Mouse (Mus musculus) kidney, postnatal 0 days (tissue): ENCODE data around the gene Oas1f. TPM values are rescaled to one million over a fixed set of nuclear protein-coding genes. Genes with fewer than 3 reads are reported as not detected.
A peak's percentile ranks its signal among the peaks of the same experiment; 100 is the strongest.
"Not testable (repeated sequence)": the region's sequence is repeated elsewhere in the genome, so short reads cannot be mapped to it uniquely, and the experiment has no call there.

Experiments
- ATAC-seq: fragments of 200-750 bp; cut with Nextera tagmentation; replicated peaks from 2 replicates; pipeline ENCODE4 v1.8.0; 2017; ENCODE audit warnings: low read depth, moderate number of reproducible peaks, moderate TSS enrichment, moderate library complexity; ENCODE audit not compliant: low FRiP score
- DNase-seq: peaks from one replicate; pipeline ENCODE4 v3.0.0-alpha.2; 2016; ENCODE audit warnings: low spot score
- H3K27ac ChIP-seq: fragments of 300-500 bp; sonication (generic); 2 replicates; pipeline ENCODE4 v1.5.1; 2014; ENCODE audit warnings: mild to moderate bottlenecking
- H3K27me3 ChIP-seq: fragments of 300-500 bp; sonication (generic); 2 replicates; pipeline ENCODE4 v1.6.1; 2014; ENCODE audit warnings: low read length, mixed read lengths; ENCODE audit not compliant: insufficient read depth
- H3K36me3 ChIP-seq: fragments of 300-500 bp; sonication (generic); 2 replicates; pipeline ENCODE4 v1.6.1; 2014; ENCODE audit warnings: low read length, mixed read lengths; ENCODE audit not compliant: insufficient read depth
- H3K4me1 ChIP-seq: fragments of 300-500 bp; sonication (generic); replicated peaks from 2 replicates; pipeline ENCODE4 v1.6.1; 2014; ENCODE audit warnings: antibody characterized with exemption, low read length, mixed read lengths; ENCODE audit not compliant: insufficient read depth
- H3K4me2 ChIP-seq: fragments of 300-500 bp; sonication (generic); 2 replicates; pipeline ENCODE4 v1.6.1; 2014; ENCODE audit warnings: mild to moderate bottlenecking, low read length, moderate library complexity, mixed read lengths
- H3K4me3 ChIP-seq: fragments of 300-500 bp; sonication (generic); replicated peaks from 2 replicates; pipeline ENCODE4 v1.5.1; 2014; ENCODE audit warnings: low read depth, low read length
- H3K9ac ChIP-seq: fragments of 300-500 bp; sonication (generic); 2 replicates; pipeline ENCODE4 v1.6.1; 2014; ENCODE audit warnings: low read depth, low read length
- H3K9me3 ChIP-seq: fragments of 300-500 bp; sonication (generic); replicated peaks from 2 replicates; pipeline ENCODE4 v1.6.1; 2016; ENCODE audit warnings: low read length, inconsistent platforms, mixed read lengths
- CTCF ChIP-seq: IDR thresholded peaks from 2 replicates; pipeline ENCODE4 v1.5.1; 2016; ENCODE audit warnings: antibody characterized with exemption, low read depth, mild to moderate bottlenecking, moderate library complexity
- WGBS: fragments of 180-500 bp; shearing (Covaris S2); extraction: QIAGEN DNeasy Blood & Tissue Kit; methylation state at CpG from one replicate; pipeline ENCODE4 v1.1.7; 2014; 5-methylcytosine and 5-hydroxymethylcytosine counted together
- polyA plus RNA-seq: library from polyadenylated mRNA; unstranded; fragments of >200 nt; fragmentation: Nextera tagmentation; extraction: Ambion mirVana; gene quantifications from 2 replicates; pipeline ENCODE4 v1.2.1, GENCODE M21; 2015

Gene Oas1f
- polyA plus RNA-seq: 0.12 and 0.27 TPM in 2 replicates

DNA sequence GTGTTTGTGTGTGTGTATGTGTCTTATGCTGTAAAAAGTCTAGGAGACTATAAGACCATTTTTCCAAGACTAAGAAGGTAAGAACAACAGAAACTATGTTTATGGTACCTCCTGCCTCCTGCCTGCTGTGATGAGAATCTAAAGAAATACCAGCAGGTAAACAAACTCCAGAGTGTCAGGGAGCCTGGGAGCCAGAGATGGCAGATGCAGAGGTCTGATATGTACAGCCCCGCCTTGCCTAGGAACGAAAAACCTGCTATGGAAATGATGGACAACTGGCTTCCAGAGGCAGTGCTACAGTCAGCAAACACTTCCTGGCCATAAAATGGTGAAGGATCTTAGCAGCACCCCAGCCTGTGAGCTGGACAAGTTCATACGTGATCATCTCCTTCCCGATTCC is at the start of gene Oas1f:
Gene Oas1f (plus strand): TSS at position 301 of the 400 bp plus-strand sequence.
- WGBS: 65% methylated on average over 4 of the region's 4 CpGs
- Histone ChIP-seq H3K4me2 (no peak within 1 kb of the TSS), H3K4me1 (no peaks in the 10 kb centered on the region), H3K36me3 (no peaks in the 10 kb centered on the region), H3K9ac (no peak within 1 kb of the TSS), H3K27me3 (no peaks in the 10 kb centered on the region), H3K27ac (no peak within 1 kb of the TSS), H3K4me3 (no peak within 1 kb of the TSS), H3K9me3 (no peaks in the 10 kb centered on the region)
- no peak for ATAC-seq
- DNase-seq: no peak
- TF ChIP-seq CTCF: no peak

DNA sequence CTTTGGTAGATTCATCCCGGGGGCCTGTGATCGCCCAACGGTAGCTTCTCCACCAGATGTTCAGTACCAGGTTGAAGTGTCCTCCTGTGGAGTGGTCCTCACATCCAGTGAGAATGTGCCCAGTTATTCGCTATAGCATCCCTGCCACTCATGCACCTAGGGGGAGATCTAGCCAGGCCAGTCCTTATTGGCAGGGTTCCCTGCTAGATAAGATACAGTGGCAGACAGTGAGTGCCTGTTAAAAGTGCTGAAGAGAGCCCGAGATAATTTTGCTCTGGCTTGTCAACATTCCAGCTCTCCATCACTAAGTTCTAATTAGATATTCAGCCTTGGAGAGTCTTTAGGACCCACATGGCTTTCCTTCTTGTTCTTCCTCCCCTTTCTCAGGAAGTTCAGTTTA is 49.0 kb upstream of the Oas1f start:
- not testable (repeated sequence) for ATAC-seq, H3K9ac ChIP-seq, H3K9me3 ChIP-seq, H3K27me3 ChIP-seq, H3K36me3 ChIP-seq, H3K4me2 ChIP-seq, DNase-seq, H3K27ac ChIP-seq, H3K4me3 ChIP-seq, H3K4me1 ChIP-seq
- WGBS: 73% methylated on average over 5 of the region's 5 CpGs

GRCm38 (mm10) chr5:120798943-120799342 is 48.2 kb upstream of the Oas1f start:
- H3K9me3 ChIP-seq, ATAC-seq, DNase-seq, H3K4me3 ChIP-seq, H3K4me1 ChIP-seq, H3K4me2 ChIP-seq, H3K27ac ChIP-seq, H3K9ac ChIP-seq, H3K27me3 ChIP-seq, H3K36me3 ChIP-seq: not testable (repeated sequence)
- 50% methylated on average over 1 of the region's 2 CpGs for WGBS

- Histone ChIP-seq H3K27ac (no peak overlapping the region), H3K9me3 (no peaks in the 10 kb centered on the region), H3K9ac (no peak overlapping the region), H3K27me3 (no peaks in the 10 kb centered on the region), H3K4me2 (no peak overlapping the region), H3K4me1 (no peaks in the 10 kb centered on the region), H3K4me3 (no peak overlapping the region), H3K36me3 (no peaks in the 10 kb centered on the region)
- no peak for DNase-seq
- TF ChIP-seq CTCF: no peak
- no peak for ATAC-seq
- 72% methylated on average over 2 of the region's 2 CpGs for WGBS
These were observed 43.6 kb upstream of the Oas1f start for GRCm38 (mm10) chr5:120803596-120803995.

DNA sequence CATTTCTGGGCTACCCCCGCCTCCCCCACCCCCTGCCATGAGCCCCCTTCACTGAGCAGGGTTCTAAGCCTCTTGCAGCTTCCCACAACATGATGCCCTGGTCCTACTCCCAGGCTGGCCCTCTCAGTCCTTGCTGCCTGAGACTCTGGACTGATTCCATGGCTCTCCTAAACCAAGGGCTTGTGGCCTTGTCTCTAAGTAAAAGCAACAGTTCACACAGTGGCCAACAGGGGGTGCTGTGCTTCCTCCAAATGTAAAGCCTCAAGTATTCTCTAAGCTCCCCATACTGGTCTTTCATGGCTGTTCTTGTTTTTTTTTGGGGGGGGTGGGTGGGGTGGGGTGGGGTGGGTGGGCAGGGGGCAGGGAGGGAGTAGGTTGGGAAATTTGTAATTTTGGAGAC is 40.7 kb upstream of the Oas1f start:
- WGBS: 87% methylated on average over 1 of the region's 1 CpGs
- Histone ChIP-seq H3K4me1 (0 out of 2 replicates have a peak, but pooled peaks cover 4% of the 10 kb centered on the region), H3K27me3 (no peaks in the 10 kb centered on the region), H3K27ac (no peak overlapping the region), H3K4me3 (no peak overlapping the region), H3K36me3 (no peaks in the 10 kb centered on the region), H3K4me2 (no peak overlapping the region), H3K9me3 (no peaks in the 10 kb centered on the region), H3K9ac (no peak overlapping the region)
- TF ChIP-seq CTCF: peak; percentile 64
- DNase-seq (peak; percentile 45), ATAC-seq (no peak)

GRCm38 (mm10) chr5:120809171-120809570 is 38.0 kb upstream of the Oas1f start:
- Histone ChIP-seq H3K4me1 (0 out of 2 replicates have a peak, but pooled peaks cover 6% of the 10 kb centered on the region), H3K36me3 (no peaks in the 10 kb centered on the region), H3K4me3 (no peak overlapping the region), H3K27me3 (no peaks in the 10 kb centered on the region), H3K9me3 (no peaks in the 10 kb centered on the region), H3K27ac (no peak overlapping the region), H3K4me2 (no peak overlapping the region), H3K9ac (no peak overlapping the region)
- DNase-seq: no peak
- ATAC-seq: no peak
- WGBS: 40% methylated on average over 6 of the region's 6 CpGs
- no peak for TF ChIP-seq CTCF
